Mouse (Mus musculus) embryonic facial prominence, embryonic 13.5 days (tissue): Measurements from ENCODE around the gene 4430402I18Rik. TPM values are rescaled to one million over a fixed set of nuclear protein-coding genes. Genes with fewer than 3 reads are reported as not detected.

Source experiments
- ATAC-seq: fragments of 200-750 bp; cut with Nextera tagmentation; 2 replicates; pipeline ENCODE4 v1.8.0; 2017; ENCODE audit warnings: low read depth; ENCODE audit not compliant: insufficient number of reproducible peaks, insufficient read depth, low FRiP score, low TSS enrichment
- H3K27ac ChIP-seq: fragments of 300-500 bp; sonication (generic); 2 replicates; pipeline ENCODE4 v1.5.1; 2015; ENCODE audit warnings: moderate library complexity, mild to moderate bottlenecking, inconsistent platforms
- H3K27me3 ChIP-seq: fragments of 300-500 bp; sonication (generic); 2 replicates; pipeline ENCODE4 v1.6.1; 2015; ENCODE audit warnings: mild to moderate bottlenecking, inconsistent platforms
- H3K36me3 ChIP-seq: fragments of 300-500 bp; sonication (generic); 2 replicates; pipeline ENCODE4 v1.6.1; 2015; ENCODE audit warnings: mild to moderate bottlenecking, inconsistent platforms
- H3K4me1 ChIP-seq: fragments of 300-500 bp; sonication (generic); 2 replicates; pipeline ENCODE4 v1.6.1; 2015; ENCODE audit warnings: inconsistent platforms
- H3K4me2 ChIP-seq: fragments of 300-500 bp; sonication (generic); 2 replicates; pipeline ENCODE4 v1.6.1; 2015; ENCODE audit warnings: moderate library complexity, mild to moderate bottlenecking, inconsistent platforms
- H3K4me3 ChIP-seq: fragments of 300-500 bp; sonication (generic); 2 replicates; pipeline ENCODE4 v1.5.1; 2015; ENCODE audit warnings: mild to moderate bottlenecking, inconsistent platforms
- H3K9ac ChIP-seq: fragments of 300-500 bp; sonication (generic); 2 replicates; pipeline ENCODE4 v1.6.1; 2015; ENCODE audit warnings: mild to moderate bottlenecking, inconsistent platforms
- H3K9me3 ChIP-seq: fragments of 300-500 bp; sonication (generic); 2 replicates; pipeline ENCODE4 v1.6.1; 2016; ENCODE audit warnings: inconsistent platforms
- WGBS: fragments of 180-500 bp; shearing (Covaris S2); methylation state at CpG from one replicate; pipeline ENCODE4 v1.1.7; 2015; ENCODE audit warnings: mixed read lengths; 5-methylcytosine and 5-hydroxymethylcytosine counted together
- polyA plus RNA-seq: library from polyadenylated mRNA; unstranded; fragments of >200 nt; fragmentation: Nextera tagmentation; extraction: Ambion mirVana; gene quantifications from 2 replicates; pipeline ENCODE4 v1.2.1, GENCODE M21; 2015

4430402I18Rik gene
- polyA plus RNA-seq, 1 experiment from 2014 or later, result 0.30 TPM

- WGBS, result under 1% methylated on average over 70 of the region's 73 CpGs
- Histone ChIP-seq H3K27me3 (peaks cover 15% of the 10 kb centered on the region), H3K36me3 (no peaks in the 10 kb centered on the region), H3K4me2 (peak within 1 kb of the TSS; percentile 95), H3K27ac (no peak within 1 kb of the TSS), H3K9me3 (no peaks in the 10 kb centered on the region), H3K9ac (peak within 1 kb of the TSS; percentile 84), H3K4me1 (peaks cover 21% of the 10 kb centered on the region), H3K4me3 (peak within 1 kb of the TSS; percentile 81)
- ATAC-seq, result peak; percentile 82; the same call in 1 of the 2 replicates
Measured at GRCm38 (mm10) chr19:28963842-28964551, 3.6 kb downstream of the 4430402I18Rik start, which contains the start of gene Plpp6. Gene Plpp6 (plus strand): TSS chr19:28963953.

GRCm38 (mm10) chr19:28963513-28963841 lies 4.1 kb downstream of the 4430402I18Rik start:
- Histone ChIP-seq H3K4me2 (peak overlapping the region; percentile 95), H3K4me1 (peaks cover 21% of the 10 kb centered on the region), H3K9ac (peak overlapping the region; percentile 84), H3K9me3 (no peaks in the 10 kb centered on the region), H3K27ac (no peak overlapping the region), H3K27me3 (peaks cover 15% of the 10 kb centered on the region), H3K36me3 (no peaks in the 10 kb centered on the region), H3K4me3 (peak overlapping the region; percentile 81)
- 0% methylated on average over 4 of the region's 4 CpGs for WGBS
- no peak for ATAC-seq

GRCm38 (mm10) chr19:28963113-28963512 lies 4.5 kb downstream of the 4430402I18Rik start:
- no peaks in the 10 kb centered on the region for H3K36me3 ChIP-seq
- no peaks in the 10 kb centered on the region for H3K9me3 ChIP-seq
- no peak overlapping the region for H3K9ac ChIP-seq
- peak overlapping the region; percentile 81 for H3K4me3 ChIP-seq
- peak overlapping the region; percentile 95 for H3K4me2 ChIP-seq
- no peak for ATAC-seq
- H3K27ac ChIP-seq, result no peak overlapping the region
- WGBS, result 37% methylated on average over 3 of the region's 3 CpGs
- peaks cover 19% of the 10 kb centered on the region for H3K4me1 ChIP-seq
- H3K27me3 ChIP-seq, result peaks cover 15% of the 10 kb centered on the region

- Histone ChIP-seq H3K9ac (no peak overlapping the region), H3K4me3 (no peak overlapping the region), H3K27me3 (no peaks in the 10 kb centered on the region), H3K4me1 (peaks cover 5% of the 10 kb centered on the region; the same call in 1 of the 2 replicates), H3K4me2 (no peak overlapping the region), H3K9me3 (no peaks in the 10 kb centered on the region), H3K36me3 (no peaks in the 10 kb centered on the region), H3K27ac (no peak overlapping the region)
- no peak for ATAC-seq
- 76% methylated on average over 5 of the region's 5 CpGs for WGBS
Measured at GRCm38 (mm10) chr19:28951251-28951650, 16.3 kb downstream of the 4430402I18Rik start.

DNA sequence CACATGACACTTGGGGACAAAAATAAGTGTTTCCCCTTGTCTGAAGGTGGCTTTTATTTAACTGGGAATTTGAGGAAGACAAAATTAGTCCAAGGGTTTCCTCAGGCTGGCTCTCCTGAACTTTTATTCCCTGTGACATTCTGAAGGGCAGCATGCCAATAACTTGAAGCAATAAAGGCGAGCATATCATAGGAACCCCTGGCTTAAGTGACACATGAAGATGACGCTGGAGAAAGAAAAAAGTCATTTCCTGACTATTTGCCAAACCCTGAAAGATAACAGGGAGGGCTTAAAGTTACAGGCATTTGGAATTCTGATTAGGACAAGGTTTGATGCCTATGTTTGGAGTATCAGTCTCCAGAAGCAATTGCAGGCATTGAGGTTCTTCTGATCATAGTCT lies 20.3 kb downstream of the 4430402I18Rik start:
- 40% methylated on average over 2 of the region's 2 CpGs for WGBS
- no peaks in the 10 kb centered on the region for H3K27me3 ChIP-seq
- no peaks in the 10 kb centered on the region for H3K9me3 ChIP-seq
- H3K4me1 ChIP-seq, result peaks cover 5% of the 10 kb centered on the region; the same call in 1 of the 2 replicates
- no peak overlapping the region for H3K4me3 ChIP-seq
- no peaks in the 10 kb centered on the region for H3K36me3 ChIP-seq
- H3K4me2 ChIP-seq, result no peak overlapping the region
- no peak overlapping the region for H3K27ac ChIP-seq
- ATAC-seq, result no peak
- H3K9ac ChIP-seq, result no peak overlapping the region

DNA sequence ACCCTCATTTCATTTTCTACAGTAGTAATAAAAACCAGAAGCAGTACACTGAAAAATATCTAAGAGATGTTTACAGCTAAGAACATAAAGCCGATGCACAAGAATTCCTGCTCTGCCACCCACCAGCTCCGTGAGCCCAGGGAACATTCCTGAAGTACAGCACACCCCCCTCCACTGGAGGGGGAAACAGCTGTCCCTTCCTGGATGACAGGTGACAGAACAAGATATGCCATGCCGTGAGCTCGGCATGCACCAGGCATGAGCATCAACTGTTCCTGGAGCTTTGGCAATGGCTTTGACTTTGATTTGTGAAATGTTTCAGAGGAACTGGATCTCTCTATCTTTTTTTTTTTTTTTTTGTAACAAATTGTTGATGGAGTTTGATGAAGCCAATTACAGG lies 20.8 kb downstream of the 4430402I18Rik start:
- H3K4me2 ChIP-seq, result no peak overlapping the region
- no peaks in the 10 kb centered on the region for H3K36me3 ChIP-seq
- ATAC-seq, result no peak
- H3K27me3 ChIP-seq, result no peaks in the 10 kb centered on the region
- H3K4me1 ChIP-seq, result peaks cover 5% of the 10 kb centered on the region; the same call in 1 of the 2 replicates
- no peaks in the 10 kb centered on the region for H3K9me3 ChIP-seq
- H3K27ac ChIP-seq, result no peak overlapping the region
- H3K9ac ChIP-seq, result no peak overlapping the region
- 30% methylated on average over 4 of the region's 4 CpGs for WGBS
- no peak overlapping the region for H3K4me3 ChIP-seq

GRCm38 (mm10) chr19:28941271-28941670 lies 26.3 kb downstream of the 4430402I18Rik start:
- no peak overlapping the region for H3K4me2 ChIP-seq
- H3K27ac ChIP-seq, result no peak overlapping the region
- no peaks in the 10 kb centered on the region for H3K36me3 ChIP-seq
- no peak for ATAC-seq
- H3K4me1 ChIP-seq, result no peaks in the 10 kb centered on the region
- no peaks in the 10 kb centered on the region; the same call in 1 of the 2 replicates for H3K27me3 ChIP-seq
- 54% methylated on average over 4 of the region's 4 CpGs for WGBS
- no peak overlapping the region for H3K9ac ChIP-seq
- no peak overlapping the region for H3K4me3 ChIP-seq
- H3K9me3 ChIP-seq, result no peaks in the 10 kb centered on the region

DNA sequence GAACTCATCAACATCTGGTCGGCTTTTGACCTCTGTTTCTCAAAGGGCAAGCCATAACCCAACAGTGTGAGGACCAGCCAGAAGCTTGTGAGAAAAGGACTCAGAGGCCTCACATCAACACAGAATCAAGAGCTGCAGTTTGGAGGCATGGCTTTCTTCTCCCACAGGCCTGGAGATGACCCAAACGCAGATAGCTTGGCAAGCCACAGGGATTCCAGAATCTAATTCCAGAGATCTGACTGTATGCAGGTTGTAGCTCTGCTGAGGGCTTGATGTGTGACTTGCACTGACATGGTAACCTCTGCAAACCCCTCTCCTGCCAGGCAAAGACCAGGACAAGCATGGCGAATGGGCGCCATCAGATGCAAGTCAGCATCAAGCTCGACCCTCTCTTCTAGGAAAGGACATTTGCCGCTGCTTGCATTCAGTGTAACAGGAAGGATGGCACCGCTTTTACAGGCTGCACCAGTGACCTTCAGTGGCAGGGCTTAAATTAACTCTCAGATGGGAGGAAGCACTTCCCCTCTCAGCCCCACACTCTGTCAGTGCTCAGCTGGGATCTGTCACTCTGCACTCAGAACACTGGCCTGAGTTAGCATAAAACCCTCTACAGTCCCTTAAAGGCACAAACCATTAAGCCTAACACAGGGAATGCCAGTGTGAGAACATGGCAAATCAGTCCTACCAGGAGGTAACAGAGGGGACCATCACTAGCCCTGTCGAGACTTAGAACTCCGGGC lies 27.3 kb downstream of the 4430402I18Rik start:
- no peaks in the 10 kb centered on the region for H3K4me1 ChIP-seq
- H3K36me3 ChIP-seq, result no peaks in the 10 kb centered on the region
- no peak overlapping the region for H3K4me2 ChIP-seq
- 67% methylated on average over 9 of the region's 9 CpGs for WGBS
- no peak overlapping the region for H3K4me3 ChIP-seq
- no peak overlapping the region for H3K9ac ChIP-seq
- ATAC-seq, result no peak
- no peaks in the 10 kb centered on the region for H3K9me3 ChIP-seq
- no peak overlapping the region for H3K27ac ChIP-seq
- H3K27me3 ChIP-seq, result no peaks in the 10 kb centered on the region; the same call in 1 of the 2 replicates

- no peak overlapping the region for H3K27ac ChIP-seq
- H3K4me2 ChIP-seq, result no peak overlapping the region
- WGBS, result 87% methylated on average over 3 of the region's 3 CpGs
- no peaks in the 10 kb centered on the region for H3K27me3 ChIP-seq
- no peak for ATAC-seq
- H3K4me3 ChIP-seq, result no peak overlapping the region
- no peaks in the 10 kb centered on the region for H3K9me3 ChIP-seq
- no peaks in the 10 kb centered on the region for H3K36me3 ChIP-seq
- no peaks in the 10 kb centered on the region for H3K4me1 ChIP-seq
- H3K9ac ChIP-seq, result no peak overlapping the region
Measured at GRCm38 (mm10) chr19:28934897-28935296, 32.7 kb downstream of the 4430402I18Rik start.

GRCm38 (mm10) chr19:28929034-28929433 lies 38.6 kb downstream of the 4430402I18Rik start:
- H3K4me2 ChIP-seq, result no peak overlapping the region
- H3K27me3 ChIP-seq, result no peaks in the 10 kb centered on the region
- H3K9ac ChIP-seq, result no peak overlapping the region
- H3K27ac ChIP-seq, result no peak overlapping the region
- no peaks in the 10 kb centered on the region for H3K9me3 ChIP-seq
- no peak for ATAC-seq
- no peaks in the 10 kb centered on the region for H3K4me1 ChIP-seq
- H3K4me3 ChIP-seq, result no peak overlapping the region
- no peaks in the 10 kb centered on the region for H3K36me3 ChIP-seq

DNA sequence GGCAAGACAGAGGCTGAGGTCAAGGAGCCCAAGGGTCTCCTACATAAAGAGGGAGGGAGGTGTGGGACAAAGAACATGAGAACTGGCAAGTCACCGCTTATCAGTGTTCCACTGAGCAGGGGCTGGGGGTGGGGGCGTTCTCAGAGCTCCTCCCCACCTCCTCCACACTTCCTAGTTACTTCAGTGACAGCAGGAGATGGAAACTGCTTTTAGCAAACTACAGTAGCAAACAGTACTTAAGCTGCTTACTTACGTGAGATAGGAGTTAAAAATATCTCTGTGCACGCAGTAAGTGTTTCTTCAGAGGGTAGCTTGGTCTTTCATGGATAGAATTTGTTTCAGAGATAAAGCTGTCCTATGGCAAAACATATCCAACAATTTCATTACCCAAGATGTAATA lies 40.2 kb downstream of the 4430402I18Rik start:
- no peak overlapping the region for H3K4me3 ChIP-seq
- no peaks in the 10 kb centered on the region for H3K9me3 ChIP-seq
- H3K27me3 ChIP-seq, result no peaks in the 10 kb centered on the region
- ATAC-seq, result no peak
- H3K4me1 ChIP-seq, result no peaks in the 10 kb centered on the region
- no peak overlapping the region for H3K27ac ChIP-seq
- WGBS, result 74% methylated on average over 4 of the region's 4 CpGs
- no peak overlapping the region for H3K9ac ChIP-seq
- H3K4me2 ChIP-seq, result no peak overlapping the region
- no peaks in the 10 kb centered on the region for H3K36me3 ChIP-seq

DNA sequence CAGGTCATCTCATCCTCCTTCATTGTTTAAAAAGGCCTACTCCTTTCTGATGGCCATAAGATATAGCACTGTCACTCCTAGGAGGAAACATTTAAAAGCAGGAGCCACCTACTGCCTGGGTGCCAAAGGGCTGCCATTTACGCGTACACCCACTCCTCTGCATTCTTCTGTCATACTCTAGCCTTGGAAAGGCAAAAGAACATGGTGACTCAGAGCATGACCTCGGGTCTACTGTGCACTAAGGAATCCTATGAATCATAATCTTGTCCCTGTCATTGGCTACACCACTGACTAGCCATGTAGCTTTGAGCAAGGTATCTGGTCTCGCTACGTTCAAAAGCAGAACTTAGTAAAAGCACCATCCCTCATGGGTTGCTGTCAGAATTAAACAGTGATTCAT lies 41.2 kb downstream of the 4430402I18Rik start:
- Histone ChIP-seq H3K9ac (no peak overlapping the region), H3K4me1 (no peaks in the 10 kb centered on the region), H3K27ac (no peak overlapping the region), H3K4me2 (no peak overlapping the region), H3K4me3 (no peak overlapping the region), H3K9me3 (no peaks in the 10 kb centered on the region), H3K36me3 (no peaks in the 10 kb centered on the region), H3K27me3 (no peaks in the 10 kb centered on the region)
- ATAC-seq, result no peak
- WGBS, result 94% methylated on average over 5 of the region's 5 CpGs
